Mouse (Mus musculus) cerebellum, adult (tissue): ENCODE data around the gene Olfr1258.
"Not testable (repeated sequence)": the region's sequence is repeated elsewhere in the genome, so short reads cannot be mapped to it uniquely, and the experiment has no call there.

Source experiments
- ATAC-seq: cut with Nextera tagmentation; 2 replicates; pipeline ENCODE4 v1.9.2; 2017; ENCODE audit warnings: mild to moderate bottlenecking, moderate library complexity, mixed read lengths; ENCODE audit not compliant: insufficient number of reproducible peaks, low FRiP score, low TSS enrichment

Gene Olfr1258

DNA sequence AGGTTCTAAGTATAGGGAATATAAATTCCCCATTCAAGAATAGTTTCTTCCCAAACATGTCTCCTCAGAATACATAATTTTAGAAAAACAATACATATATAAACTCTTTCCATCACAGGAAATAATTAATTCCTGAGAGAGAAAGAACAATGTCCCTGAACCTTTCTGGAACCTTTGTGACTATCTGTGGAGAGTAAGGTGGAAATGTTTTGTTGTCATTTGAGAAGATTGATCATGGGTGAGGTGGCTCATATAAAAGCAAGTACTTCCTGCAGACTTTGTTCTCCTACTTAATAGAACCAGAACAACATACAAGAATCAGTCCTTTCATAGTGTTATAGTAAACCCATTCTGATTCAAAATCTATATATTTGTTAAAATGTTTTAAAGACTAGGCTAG, at the start of gene Olfr1258:
TSS of gene Olfr1258 (plus strand) at position 301 of the 400 bp plus-strand sequence.
- no peak for ATAC-seq

GRCm38 (mm10) chr2:89878137-89878536, 49.0 kb upstream of the Olfr1258 start, which contains the start of gene Olfr1257:
TSS of gene Olfr1257 (plus strand) at chr2:89878437.
- ATAC-seq, result no peak

DNA sequence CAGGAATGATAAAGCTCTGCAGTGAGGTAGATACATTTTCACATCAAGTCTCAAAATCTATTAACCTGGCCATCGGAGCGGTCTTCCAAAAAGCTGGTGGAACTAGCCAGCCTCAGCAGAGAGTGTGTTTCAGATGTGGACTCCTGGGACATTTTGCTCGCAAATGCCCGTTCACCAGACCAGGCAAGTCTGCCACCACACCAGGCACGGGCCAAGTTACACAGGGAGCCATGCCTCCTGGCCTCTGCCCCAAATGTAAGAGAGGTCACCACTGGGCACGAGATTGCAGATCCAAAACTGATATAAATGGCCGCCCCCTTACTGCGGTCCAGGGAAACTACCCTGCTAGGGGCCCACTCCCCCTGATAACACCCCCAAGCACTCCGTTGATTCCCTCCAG, 14.5 kb upstream of the Olfr1258 start:
- ATAC-seq, result not testable (repeated sequence)

GRCm38 (mm10) chr2:89948564-89948963, 21.5 kb downstream of the Olfr1258 start, which contains the start of gene Olfr1259:
TSS of gene Olfr1259 (minus strand) at chr2:89948664.
- no peak for ATAC-seq

DNA sequence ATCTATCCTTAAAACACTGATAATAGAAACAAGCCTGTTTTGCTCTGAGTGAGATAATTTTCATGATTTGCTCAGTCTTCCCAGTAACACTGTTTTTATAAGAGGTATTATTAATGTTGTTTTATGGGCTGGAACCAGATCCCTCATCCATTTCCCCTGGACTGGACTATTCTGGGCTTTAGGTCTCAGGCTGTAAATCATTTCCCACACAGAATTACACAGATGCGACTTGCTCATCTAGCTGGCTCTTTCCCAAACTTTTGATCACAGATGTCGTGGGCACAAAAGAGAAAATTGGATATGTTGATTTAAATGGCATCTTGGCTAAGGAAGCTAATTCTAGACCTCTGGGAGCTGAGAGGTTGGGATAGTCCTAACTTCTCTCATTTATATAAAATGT, 47.1 kb downstream of the Olfr1258 start, which contains the start of gene Olfr1260:
TSS of gene Olfr1260 (plus strand) at position 157 of the 400 bp plus-strand sequence.
- ATAC-seq, result no peak

DNA sequence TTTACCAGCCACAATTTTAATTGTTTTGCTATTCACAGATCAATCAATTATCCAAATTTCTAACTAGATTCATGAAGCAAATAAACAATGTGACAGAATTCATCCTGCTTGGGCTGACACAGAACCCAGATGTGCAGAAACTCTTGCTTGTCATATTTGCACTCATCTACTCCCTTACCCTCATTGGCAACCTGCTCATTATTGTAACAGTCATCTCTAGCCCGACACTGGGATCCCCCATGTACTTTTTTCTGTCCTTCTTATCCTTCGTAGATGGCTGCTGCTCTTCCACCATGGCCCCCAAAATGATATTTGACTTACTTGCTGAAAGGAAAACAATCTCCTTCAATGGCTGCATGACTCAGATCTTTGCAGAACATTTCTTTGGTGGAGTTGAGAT, 50.6 kb downstream of the Olfr1258 start:
- no peak for ATAC-seq
